Mouse (Mus musculus) spleen, postnatal 14 days (tissue): ENCODE results near the gene Map7d1.
A peak's percentile ranks its signal among the peaks of the same experiment; 100 is the strongest.

ENCODE experiments used
- DNase-seq, 2 experiments: peaks; one replicate each; pipeline ENCODE4 v3.0.0; 2021 to 2022; ENCODE audit warnings: low spot score in 2 of 2

The Map7d1 gene

GRCm38 (mm10) chr4:126269292-126269691 is 13.1 kb upstream of the Map7d1 start:
- no peak for DNase-seq

GRCm38 (mm10) chr4:126262119-126262807 is 6.1 kb upstream of the Map7d1 start, which contains the start of gene Trappc3:
TSS of gene Trappc3 (plus strand) at chr4:126262325.
- peak; percentile 97 to 99 for DNase-seq

- DNase-seq = no peak
Measured at GRCm38 (mm10) chr4:126261675-126262074, 5.5 kb upstream of the Map7d1 start.

GRCm38 (mm10) chr4:126261266-126261665 is 5.1 kb upstream of the Map7d1 start:
- DNase-seq = no peak

GRCm38 (mm10) chr4:126260520-126261201 is 4.5 kb upstream of the Map7d1 start:
- peak; percentile 51 to 61 for DNase-seq

GRCm38 (mm10) chr4:126259523-126260160 is 3.5 kb upstream of the Map7d1 start:
- peak; percentile 50 to 54 for DNase-seq

GRCm38 (mm10) chr4:126259063-126259462 is 2.9 kb upstream of the Map7d1 start:
- no peak for DNase-seq

GRCm38 (mm10) chr4:126256967-126257881 is 1.1 kb upstream of the Map7d1 start:
- no peak for DNase-seq

- DNase-seq = no peak
Measured at GRCm38 (mm10) chr4:126255113-126256001, 786 bp downstream of the Map7d1 start.

GRCm38 (mm10) chr4:126254315-126255112 is 1.6 kb downstream of the Map7d1 start:
- DNase-seq = no peak

- no peak for DNase-seq
Measured at GRCm38 (mm10) chr4:126253637-126254272, 2.4 kb downstream of the Map7d1 start.

GRCm38 (mm10) chr4:126252411-126253237 is 3.5 kb downstream of the Map7d1 start:
- DNase-seq = no peak

- no peak for DNase-seq
Measured at GRCm38 (mm10) chr4:126251655-126252254, 4.4 kb downstream of the Map7d1 start.

GRCm38 (mm10) chr4:126250659-126251058 is 5.5 kb downstream of the Map7d1 start:
- DNase-seq = no peak

GRCm38 (mm10) chr4:126248261-126248868 is 7.8 kb downstream of the Map7d1 start:
- no peak for DNase-seq

GRCm38 (mm10) chr4:126246202-126246889 is 9.8 kb downstream of the Map7d1 start:
- no peak for DNase-seq

GRCm38 (mm10) chr4:126242510-126242909 is 13.6 kb downstream of the Map7d1 start:
- no peak for DNase-seq
